Mouse (Mus musculus) gastrocnemius, postnatal 10 days (tissue): ENCODE results near the gene Piezo1. TPM values are rescaled to one million over a fixed set of nuclear protein-coding genes. Genes with fewer than 3 reads are reported as not detected.
"Not testable (repeated sequence)": the region's sequence is repeated elsewhere in the genome, so short reads cannot be mapped to it uniquely, and the experiment has no call there.

ENCODE experiments used
- DNase-seq: peaks from one replicate; pipeline ENCODE4 v3.0.0; 2021; ENCODE audit warnings: mixed read lengths
- long read RNA-seq, 2 experiments: library from polyadenylated mRNA; stranded (forward); transcript quantifications; one replicate each; pipeline ENCODE4 v2.0.0; 2021
- total RNA-seq, 2 experiments: library from RNA; stranded (reverse); gene quantifications; 2 replicates each; pipeline ENCODE4 v1.2.3; 2021

Gene Piezo1
- 10 to 100 TPM; 24.5 to 30.9 TPM for total RNA-seq
- long read RNA-seq, experiment 1, full-length matches to known transcripts, result 4 of 13 reads
- long read RNA-seq, experiment 1, partial matches to known transcripts, result 7 of 13 reads
- long read RNA-seq, experiment 1, other reads (novel, unspliced or antisense), result 2 of 13 reads
- long read RNA-seq, experiment 2, full-length matches to known transcripts, result 2 of 15 reads
- long read RNA-seq, experiment 2, partial matches to known transcripts, result 9 of 15 reads
- long read RNA-seq, experiment 2, other reads (novel, unspliced or antisense), result 4 of 15 reads

DNA sequence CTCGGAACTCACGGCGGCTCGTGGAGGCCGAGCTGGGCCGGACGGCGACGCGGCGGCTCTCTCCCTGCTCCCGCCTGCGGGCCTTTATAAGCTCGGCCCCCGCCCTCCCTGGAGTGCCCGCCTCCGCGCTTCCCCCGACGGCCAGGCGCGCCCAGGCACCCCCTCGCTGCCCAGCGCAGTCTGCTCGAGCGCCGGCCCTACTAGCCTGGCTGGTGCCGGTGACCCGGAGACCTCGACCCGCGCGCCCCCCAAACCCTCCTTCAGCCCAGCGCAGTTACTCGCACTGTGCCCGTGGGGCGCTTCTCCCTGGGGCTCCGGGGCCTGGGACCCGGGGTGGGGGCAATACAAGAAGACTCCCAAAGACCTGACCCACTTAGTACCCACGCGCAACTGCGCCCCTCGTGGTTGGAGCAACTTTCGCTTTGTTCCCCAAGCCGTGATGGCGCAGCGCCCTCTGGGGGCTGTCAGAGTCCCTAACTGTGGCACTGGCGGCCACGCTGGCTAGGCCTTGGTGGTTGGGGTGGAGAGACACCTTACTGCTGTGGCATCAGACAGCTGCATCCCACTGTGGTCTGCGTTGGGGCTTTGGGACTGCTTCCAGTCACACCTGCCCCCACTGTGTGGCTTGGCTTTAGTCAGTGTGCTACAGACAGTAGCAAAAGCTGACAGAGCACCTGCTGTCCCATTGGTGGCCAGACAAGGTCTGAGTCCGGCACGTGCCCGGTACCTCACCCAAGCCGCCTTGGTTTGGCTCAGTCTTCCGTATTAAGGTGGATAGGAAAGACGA lies at the start of gene Piezo1:
Gene Piezo1, minus strand, starts transcription at position 65 of the 787 bp plus-strand sequence.
- peak; percentile 96 for DNase-seq

DNA sequence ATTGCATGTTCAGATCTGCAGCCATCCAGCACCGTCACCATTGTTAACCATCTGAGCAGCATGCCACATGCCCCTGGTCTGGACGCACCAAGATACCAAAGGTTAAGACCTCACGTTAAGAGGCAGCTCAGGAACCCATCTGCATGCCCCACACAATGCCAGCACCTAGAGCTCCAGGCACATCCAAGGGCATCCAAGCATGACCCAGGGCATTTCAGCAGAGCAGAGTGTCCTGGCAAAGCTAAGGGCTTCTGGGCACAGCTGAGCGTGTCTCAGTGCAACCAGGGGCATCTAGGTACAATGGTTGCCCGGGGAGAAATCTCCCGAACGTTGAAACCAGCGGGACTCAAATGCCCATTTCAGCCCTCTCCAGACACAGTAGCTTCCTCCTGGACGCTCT lies 49.5 kb upstream of the Piezo1 start:
- DNase-seq, result no peak

- DNase-seq, result no peak
Observed at GRCm38 (mm10) chr8:122596031-122596430, 44.9 kb upstream of the Piezo1 start.

DNA sequence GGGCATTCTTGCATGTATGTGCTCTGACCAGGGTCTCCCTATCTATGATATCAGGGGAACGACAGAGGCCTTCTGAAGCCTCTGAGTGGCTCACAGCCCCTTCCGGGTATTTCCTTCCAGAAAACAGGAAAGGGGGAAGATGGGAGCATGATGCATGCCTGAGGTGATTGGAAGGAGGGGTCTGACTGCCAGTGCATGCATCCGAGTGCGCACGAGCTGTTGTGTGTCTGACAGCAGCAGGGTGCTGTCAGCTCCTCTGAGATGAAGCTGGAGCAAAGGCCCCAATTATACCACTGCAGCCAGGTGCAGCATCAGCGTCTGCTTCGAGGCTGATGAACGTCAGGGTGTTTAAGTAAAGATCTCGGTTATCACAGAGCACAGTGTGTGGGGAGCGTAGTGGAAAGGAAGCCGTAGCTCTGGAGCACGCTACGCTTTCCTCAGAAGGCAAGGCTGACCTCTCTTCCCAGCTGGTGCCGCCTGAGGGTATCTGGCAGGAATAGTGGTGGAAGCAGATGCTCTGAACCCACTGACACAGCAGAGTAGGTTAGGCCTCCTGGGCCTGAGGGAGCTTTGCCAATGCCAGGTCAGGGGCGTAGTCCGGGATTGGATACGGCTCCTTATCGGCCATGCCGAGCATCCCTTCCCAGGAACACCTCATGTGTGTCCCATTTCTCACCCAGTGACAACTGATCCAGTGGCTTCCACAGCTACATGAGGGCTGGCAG lies 42.8 kb upstream of the Piezo1 start:
- DNase-seq, result no peak

GRCm38 (mm10) chr8:122593240-122593639 lies 42.1 kb upstream of the Piezo1 start:
- no peak for DNase-seq

GRCm38 (mm10) chr8:122586749-122587148 lies 35.6 kb upstream of the Piezo1 start:
- no peak for DNase-seq

GRCm38 (mm10) chr8:122586171-122586570 lies 35.0 kb upstream of the Piezo1 start:
- DNase-seq, result no peak

DNA sequence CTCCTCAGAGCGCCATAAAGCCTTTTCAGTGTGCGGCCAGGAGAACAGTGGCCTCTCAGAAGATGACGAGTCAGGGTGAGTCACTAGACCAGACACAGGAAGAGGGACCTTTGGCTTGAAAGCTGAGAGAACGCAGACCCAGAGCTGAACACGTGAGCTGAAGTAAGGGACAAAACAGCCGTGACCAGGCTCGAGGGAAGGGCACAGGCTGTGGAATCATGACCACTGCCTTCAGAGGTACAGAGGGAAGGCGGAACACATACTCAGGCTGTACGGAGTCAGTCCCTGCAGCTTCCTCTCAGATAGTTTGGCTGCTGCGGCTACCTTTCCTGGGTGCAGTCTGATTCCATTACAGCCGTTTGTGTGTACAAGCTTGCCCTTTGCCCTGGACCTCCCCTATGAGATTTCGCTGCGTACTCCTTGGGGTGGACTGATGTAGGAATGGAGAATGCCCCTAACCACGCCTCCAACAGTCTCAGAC lies 34.3 kb upstream of the Piezo1 start:
- no peak for DNase-seq

DNA sequence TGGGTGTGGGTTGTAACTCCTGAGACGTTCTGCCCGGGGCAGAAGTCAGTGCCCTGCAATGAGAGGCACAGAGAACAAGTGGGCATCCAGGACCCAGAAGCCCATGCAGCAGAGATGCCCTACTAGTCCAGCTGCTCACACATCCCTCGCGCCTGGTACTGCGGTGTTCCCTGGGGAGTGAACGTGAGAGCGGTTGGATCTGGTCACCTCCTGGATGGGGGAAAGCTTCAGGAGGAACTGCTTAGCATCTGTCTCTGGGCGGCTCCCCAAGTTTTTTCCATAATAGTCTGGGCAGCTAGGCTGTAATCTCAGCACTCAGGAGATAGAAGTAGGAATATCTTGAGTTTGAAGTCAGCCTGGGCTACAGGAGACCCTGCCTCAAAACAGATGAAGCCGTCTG lies 33.9 kb upstream of the Piezo1 start:
- DNase-seq, result no peak

GRCm38 (mm10) chr8:122580926-122581325 lies 29.8 kb upstream of the Piezo1 start:
- DNase-seq, result no peak

DNA sequence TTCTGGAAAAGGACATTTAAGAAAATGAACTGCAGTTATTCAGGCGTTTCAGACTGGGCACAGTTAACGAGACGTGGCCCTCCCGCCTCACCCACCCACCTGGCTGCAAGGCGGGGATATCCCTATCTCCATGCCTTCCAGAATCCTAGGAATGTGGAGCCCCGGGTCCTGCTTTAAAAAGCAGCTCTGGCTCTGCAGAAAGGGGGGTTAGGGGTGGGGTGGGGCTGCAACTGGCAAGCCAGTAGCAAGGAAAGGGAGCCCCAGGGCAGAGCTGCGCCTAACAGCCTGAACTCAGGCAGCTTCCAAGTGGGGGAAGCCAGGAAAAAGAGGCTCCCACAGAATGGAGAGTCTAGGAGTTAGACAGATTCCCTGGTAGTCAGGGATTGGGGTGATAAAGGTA lies 28.1 kb upstream of the Piezo1 start:
- no peak for DNase-seq

- DNase-seq, result no peak
Observed at GRCm38 (mm10) chr8:122577116-122577515, 26.0 kb upstream of the Piezo1 start.

- DNase-seq, result peak; percentile 86
Observed at GRCm38 (mm10) chr8:122576648-122577022, 25.5 kb upstream of the Piezo1 start, which contains the start of gene Aprt. Gene Aprt (minus strand): TSS chr8:122576909.

GRCm38 (mm10) chr8:122575735-122576647 lies 24.9 kb upstream of the Piezo1 start:
- DNase-seq, result no peak

GRCm38 (mm10) chr8:122575286-122575685 lies 24.2 kb upstream of the Piezo1 start:
- DNase-seq, result no peak

- no peak for DNase-seq
Observed at GRCm38 (mm10) chr8:122574667-122575251, 23.6 kb upstream of the Piezo1 start.

GRCm38 (mm10) chr8:122574264-122574663 lies 23.1 kb upstream of the Piezo1 start:
- no peak for DNase-seq

DNA sequence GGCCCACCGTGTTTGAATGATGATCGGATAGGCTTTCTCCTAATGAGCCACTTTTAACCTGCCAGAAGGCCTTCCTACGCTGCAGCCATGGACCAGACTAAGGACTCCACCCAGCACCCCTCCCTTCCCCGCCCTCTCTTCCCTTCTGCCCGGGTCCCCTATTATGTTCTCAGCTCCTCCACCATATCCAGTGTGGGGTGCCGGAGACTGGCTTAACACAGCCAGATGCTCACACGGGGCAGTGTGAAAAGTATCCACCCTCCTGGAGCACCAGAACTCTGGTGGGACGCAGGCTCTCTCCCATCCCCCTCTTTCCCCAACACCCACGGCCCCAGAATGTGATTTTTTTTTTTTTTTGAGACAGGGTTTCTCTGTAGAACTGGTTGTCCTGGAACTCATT lies 22.4 kb upstream of the Piezo1 start:
- no peak for DNase-seq

GRCm38 (mm10) chr8:122573176-122573575 lies 22.0 kb upstream of the Piezo1 start:
- DNase-seq, result not testable (repeated sequence)

GRCm38 (mm10) chr8:122572751-122573150 lies 21.6 kb upstream of the Piezo1 start:
- no peak for DNase-seq

DNA sequence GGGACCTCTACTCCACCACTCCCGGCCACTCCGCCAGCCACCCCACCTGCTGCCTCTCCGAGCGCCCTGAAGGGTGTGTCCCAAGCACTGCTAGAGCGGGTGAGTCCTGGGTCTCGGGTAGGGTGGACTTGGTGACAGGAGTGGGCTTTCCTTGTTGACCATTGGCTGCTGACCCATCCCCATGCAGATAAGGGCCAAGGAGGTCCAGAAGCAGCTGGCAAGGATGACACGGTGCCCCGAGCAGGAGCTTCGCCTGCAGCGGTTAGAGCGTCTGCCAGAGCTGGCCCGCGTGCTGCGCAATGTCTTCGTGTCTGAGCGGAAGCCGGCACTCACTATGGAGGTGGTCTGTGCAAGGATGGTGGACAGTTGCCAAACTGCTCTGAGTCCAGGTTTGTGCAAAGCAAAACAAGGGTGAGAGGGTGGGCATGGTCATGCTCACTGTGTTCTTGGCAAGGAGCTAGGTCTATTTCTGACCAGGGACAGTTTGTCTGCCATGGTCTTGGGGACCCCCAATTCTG lies 20.7 kb upstream of the Piezo1 start:
- no peak for DNase-seq
